Mouse (Mus musculus) bone marrow macrophage, adult 2 months (primary cell): ENCODE measurements around the gene Il22ra2. TPM values are rescaled to one million over a fixed set of nuclear protein-coding genes. Genes with fewer than 3 reads are reported as not detected.

Experiments
- H3K27ac ChIP-seq: 2 replicates; pipeline ENCODE4 v1.5.1; 2012; ENCODE audit warnings: low read depth, low read length; ENCODE audit not compliant: insufficient read depth
- H3K4me1 ChIP-seq: 2 replicates; pipeline ENCODE4 v1.6.1; 2012; ENCODE audit warnings: low read length; ENCODE audit not compliant: control insufficient read depth, insufficient read depth
- H3K4me3 ChIP-seq: 2 replicates; pipeline ENCODE4 v1.5.1; 2012; ENCODE audit warnings: mild to moderate bottlenecking, low read length, moderate library complexity; ENCODE audit not compliant: insufficient read depth
- CTCF ChIP-seq: IDR thresholded peaks from 2 replicates; pipeline ENCODE4 v1.5.1; 2012; ENCODE audit warnings: low read depth, mild to moderate bottlenecking, low read length, moderate library complexity
- POLR2A ChIP-seq: IDR thresholded peaks from 2 replicates; pipeline ENCODE4 v1.6.1; 2012; ENCODE audit warnings: mild to moderate bottlenecking, low read depth, low read length, borderline replicate concordance
- polyA plus RNA-seq: library from polyadenylated mRNA; stranded (reverse); fragments of >200 nt; gene quantifications from 2 replicates; pipeline ENCODE4 v1.2.4, GENCODE M21; 2012; ENCODE audit not compliant: missing spikeins, insufficient read depth, insufficient read length

Il22ra2 gene
- polyA plus RNA-seq, 1 experiment: not detected

DNA sequence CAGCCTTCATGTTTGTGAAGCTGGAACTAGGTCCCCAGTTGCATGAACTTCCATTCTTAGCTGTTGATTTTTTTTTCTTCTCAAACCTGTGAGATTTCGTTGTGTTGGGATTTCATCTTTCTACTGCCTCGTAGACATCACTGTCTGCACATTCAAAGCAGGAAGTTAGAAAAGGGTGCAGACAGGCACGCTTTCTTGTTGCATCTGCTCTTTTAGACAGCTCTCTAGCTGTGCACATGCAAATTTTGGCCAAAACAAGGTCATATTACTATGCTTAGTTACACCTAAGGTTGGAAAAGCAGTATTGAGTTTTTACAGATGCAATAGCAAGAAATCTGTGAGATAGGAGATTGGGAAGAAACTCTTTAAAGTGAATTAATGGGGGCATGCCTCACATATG lies 34.5 kb upstream of the Il22ra2 start:
- Histone ChIP-seq H3K4me3 (no peak overlapping the region), H3K27ac (0 out of 2 replicates have a peak overlapping the region, but pooled peaks have one; percentile 43), H3K4me1 (peaks cover 54% of the 10 kb centered on the region)
- no peak for TF ChIP-seq CTCF
- TF ChIP-seq POLR2A: no peak

- H3K27ac ChIP-seq: no peak overlapping the region
- H3K4me1 ChIP-seq: peaks cover 49% of the 10 kb centered on the region
- no peak overlapping the region for H3K4me3 ChIP-seq
- TF ChIP-seq CTCF: no peak
- TF ChIP-seq POLR2A: no peak
These were observed 32.2 kb upstream of the Il22ra2 start for GRCm38 (mm10) chr10:19589626-19590025.

DNA sequence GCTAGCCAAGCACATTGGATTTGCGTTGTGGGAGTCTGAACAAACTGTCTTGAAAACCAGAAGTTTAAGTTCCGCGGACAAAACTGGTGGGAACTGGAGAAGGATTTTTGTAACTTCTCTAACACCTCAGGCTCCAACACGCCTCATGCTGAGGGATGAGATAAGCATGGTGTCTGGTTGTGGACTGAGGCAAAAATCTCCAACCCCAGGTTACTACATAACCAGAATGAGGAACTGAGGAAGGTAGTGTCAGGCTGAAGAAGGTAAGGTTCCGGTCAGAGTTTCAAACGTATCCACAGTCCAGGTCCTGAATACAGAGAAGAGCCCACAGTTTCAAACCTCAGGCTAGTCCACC lies 30.5 kb upstream of the Il22ra2 start:
- no peak for TF ChIP-seq POLR2A
- no peak for TF ChIP-seq CTCF
- peak overlapping the region; percentile 92 for H3K27ac ChIP-seq
- peaks cover 49% of the 10 kb centered on the region for H3K4me1 ChIP-seq
- peak overlapping the region; percentile 44 for H3K4me3 ChIP-seq

DNA sequence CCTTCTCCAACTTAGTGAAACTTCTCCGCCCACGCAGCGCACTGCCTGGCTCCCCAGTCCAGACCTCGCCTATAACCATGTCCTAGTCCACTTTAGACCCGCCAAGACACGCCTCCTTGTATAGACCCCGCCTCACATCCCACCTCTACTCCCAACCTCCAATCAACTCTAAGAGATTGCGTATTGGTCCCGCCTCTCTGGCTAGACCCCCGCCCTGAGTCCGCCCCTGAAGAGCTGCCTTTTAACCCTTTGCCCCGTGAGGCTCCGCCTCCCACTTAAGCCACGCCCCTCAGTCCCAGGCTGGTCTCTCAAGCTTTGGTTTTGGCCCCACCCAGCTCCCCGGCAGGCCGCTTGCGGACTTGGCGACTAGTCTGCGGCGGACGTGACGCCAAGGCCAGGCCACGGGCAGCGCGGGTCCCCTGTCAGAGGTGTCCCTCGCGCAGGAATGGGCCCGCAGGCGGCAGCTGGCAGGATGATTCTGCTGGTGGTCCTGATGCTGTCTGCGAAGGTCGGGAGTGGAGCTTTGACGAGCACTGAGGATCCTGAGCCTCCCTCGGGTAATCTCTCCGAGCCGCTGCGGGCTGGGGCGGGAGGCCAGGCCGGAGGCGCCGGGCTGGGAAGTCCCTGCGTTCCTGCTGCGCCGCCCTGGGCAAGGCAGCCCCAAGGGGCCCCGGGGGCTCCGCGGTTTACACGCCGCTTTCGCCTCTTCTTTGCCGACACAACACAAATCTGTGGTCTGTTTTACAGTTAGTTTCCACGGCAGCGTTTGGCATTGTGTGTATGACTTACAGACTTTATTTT lies 30.0 kb upstream of the Il22ra2 start, which contains the start of gene Ifngr1:
Gene Ifngr1, plus strand, starts transcription at position 309 of the 801 bp plus-strand sequence.
- TF ChIP-seq CTCF (no peak), POLR2A (no peak)
- H3K27ac ChIP-seq: peak within 1 kb of the TSS; percentile 92
- peaks cover 53% of the 10 kb centered on the region for H3K4me1 ChIP-seq
- peak within 1 kb of the TSS; percentile 77 for H3K4me3 ChIP-seq

GRCm38 (mm10) chr10:19592556-19592955 lies 29.2 kb upstream of the Il22ra2 start:
- peak overlapping the region; percentile 77 for H3K4me3 ChIP-seq
- TF ChIP-seq POLR2A (no peak), CTCF (no peak)
- H3K4me1 ChIP-seq: peaks cover 48% of the 10 kb centered on the region
- H3K27ac ChIP-seq: peak overlapping the region; percentile 84

DNA sequence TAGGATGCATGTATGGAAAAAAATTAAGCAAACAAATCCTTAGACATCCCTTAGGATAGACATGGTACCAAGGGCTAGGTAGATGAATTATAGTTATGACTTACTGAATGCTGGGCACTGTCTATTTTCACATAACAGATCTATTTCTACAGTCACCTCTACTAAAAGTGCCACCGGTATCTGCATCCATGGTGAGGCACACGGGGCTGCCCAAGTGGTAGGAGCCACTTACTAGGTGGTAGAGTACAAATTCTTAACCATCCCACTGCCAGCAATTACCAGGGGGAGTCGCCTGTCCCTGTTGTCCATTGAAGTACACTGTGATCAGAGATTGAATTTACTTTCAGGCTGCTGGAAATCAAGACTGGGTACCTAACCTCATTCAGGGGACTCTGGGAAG lies 28.5 kb upstream of the Il22ra2 start:
- no peak for TF ChIP-seq POLR2A
- TF ChIP-seq CTCF: no peak
- H3K4me1 ChIP-seq: peaks cover 42% of the 10 kb centered on the region
- H3K4me3 ChIP-seq: peak overlapping the region; percentile 56
- H3K27ac ChIP-seq: no peak overlapping the region; the same call in 1 of the 2 replicates

DNA sequence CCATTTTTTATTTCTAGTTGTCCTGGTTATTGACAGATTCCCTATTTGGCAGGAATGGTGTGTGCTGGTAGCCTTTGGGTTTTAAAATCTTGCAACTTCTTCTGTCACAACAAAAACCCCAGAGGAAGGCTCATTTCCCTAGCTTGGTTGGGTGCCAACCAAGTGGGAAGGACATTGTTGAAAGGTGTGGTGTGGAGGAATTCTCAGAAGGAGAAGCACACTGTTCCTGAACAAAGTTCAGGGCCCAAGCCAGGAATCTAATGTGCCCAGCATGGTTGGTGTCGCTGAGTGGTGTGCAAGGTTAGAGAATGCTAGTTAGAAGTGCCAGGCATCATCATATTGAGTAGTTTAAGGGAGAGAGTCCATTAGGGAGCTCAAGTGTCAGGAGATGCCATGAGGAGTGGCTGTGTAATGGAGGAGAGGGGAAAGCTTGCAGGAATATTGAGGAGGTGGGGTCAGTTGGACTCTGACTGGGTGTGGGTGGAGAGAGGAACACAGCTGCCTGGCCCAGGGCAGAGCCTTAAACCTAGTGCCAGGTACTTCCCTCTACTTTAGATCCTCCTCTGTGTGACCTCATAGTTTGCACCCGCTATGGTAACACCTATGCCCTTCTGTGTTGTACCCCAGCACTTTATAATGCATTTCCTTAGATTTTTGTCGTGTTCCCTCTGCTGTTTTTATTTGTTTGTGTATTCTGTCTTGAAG lies 27.4 kb upstream of the Il22ra2 start:
- Histone ChIP-seq H3K4me1 (peaks cover 43% of the 10 kb centered on the region), H3K27ac (no peak overlapping the region), H3K4me3 (peak overlapping the region; percentile 56)
- no peak for TF ChIP-seq CTCF
- no peak for TF ChIP-seq POLR2A

DNA sequence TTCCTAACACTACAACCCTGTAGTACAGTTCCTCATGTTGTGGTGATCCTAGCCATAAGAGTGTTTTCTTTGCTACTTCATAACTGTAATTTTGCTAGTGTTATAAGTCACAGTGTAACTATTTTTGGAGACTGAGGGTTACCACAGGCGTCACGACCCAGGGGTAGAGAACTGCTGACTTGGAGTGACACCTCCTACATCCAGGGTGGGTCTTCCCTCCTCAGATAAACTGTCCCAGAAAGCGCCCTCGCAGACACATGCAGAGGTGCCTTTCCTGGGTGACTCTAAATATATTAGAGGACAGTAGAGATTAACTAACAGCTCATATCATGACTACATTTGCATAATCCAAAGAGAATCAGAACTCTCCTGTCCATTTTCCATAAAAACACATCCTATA lies 24.9 kb upstream of the Il22ra2 start:
- no peak overlapping the region for H3K27ac ChIP-seq
- H3K4me3 ChIP-seq: no peak overlapping the region
- TF ChIP-seq POLR2A (no peak), CTCF (no peak)
- peaks cover 34% of the 10 kb centered on the region for H3K4me1 ChIP-seq

DNA sequence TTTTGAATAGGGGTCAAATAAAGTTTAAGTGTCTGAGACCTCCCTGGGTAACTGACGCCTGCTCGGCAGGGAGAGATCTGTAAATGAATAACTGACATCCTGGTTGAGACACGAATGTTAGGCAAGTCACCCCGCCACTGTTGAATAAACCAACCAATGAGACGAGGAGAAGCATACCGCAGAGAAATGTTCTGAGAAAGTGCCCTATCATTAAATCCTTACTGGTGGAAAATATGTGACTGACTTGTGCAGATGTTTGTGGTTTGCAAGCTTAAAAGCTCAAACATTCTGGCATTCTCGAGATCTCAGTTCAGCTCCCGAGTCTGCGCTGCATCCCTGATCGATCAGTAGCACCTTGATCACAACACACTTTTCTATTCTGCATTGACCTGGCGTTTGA lies 23.7 kb upstream of the Il22ra2 start:
- TF ChIP-seq POLR2A: no peak
- TF ChIP-seq CTCF: no peak
- H3K4me1 ChIP-seq: peaks cover 34% of the 10 kb centered on the region
- no peak overlapping the region for H3K27ac ChIP-seq
- H3K4me3 ChIP-seq: no peak overlapping the region
